Mouse (Mus musculus) myocyte (in vitro differentiated cells): Measurements from ENCODE around the gene Nhs.

Experiments
- CEBPB ChIP-seq: IDR thresholded peaks from 2 replicates; pipeline ENCODE4 v1.6.1; 2011; ENCODE audit warnings: mild to moderate bottlenecking, moderate library complexity; ENCODE audit not compliant: poor library complexity, insufficient read depth, severe bottlenecking
- E2F4 ChIP-seq: IDR thresholded peaks from one replicate; pipeline ENCODE4 v1.6.1; 2011; ENCODE audit warnings: mild to moderate bottlenecking, control low read depth, moderate library complexity; ENCODE audit not compliant: insufficient read depth
- MAX ChIP-seq: IDR thresholded peaks from one replicate; pipeline ENCODE4 v1.6.1; 2011; ENCODE audit warnings: low read depth, mild to moderate bottlenecking, control low read depth
- MYOD1 ChIP-seq, 3 experiments: IDR thresholded peaks; one replicate each; pipeline ENCODE4 v1.6.1; 2011; ENCODE audit warnings: control low read depth in 2 of 3, low read depth in 2 of 3, mild to moderate bottlenecking in 2 of 3, moderate library complexity in 1 of 3; ENCODE audit not compliant: insufficient read length in 2 of 3, control insufficient read depth in 1 of 3
- MYOG ChIP-seq, 3 experiments: IDR thresholded peaks; one replicate each; pipeline ENCODE4 v1.6.1; 2011; ENCODE audit warnings: control low read depth in 2 of 3, low read depth in 2 of 3, mild to moderate bottlenecking in 2 of 3; ENCODE audit not compliant: insufficient read length in 2 of 3, control insufficient read depth in 1 of 3, insufficient read depth in 1 of 3
- POLR2A ChIP-seq: IDR thresholded peaks from one replicate; pipeline ENCODE4 v1.6.1; 2011; ENCODE audit warnings: low read depth, mild to moderate bottlenecking, control low read depth, moderate library complexity; ENCODE audit not compliant: insufficient read length
- POLR2AphosphoS2 ChIP-seq: IDR thresholded peaks from one replicate; pipeline ENCODE4 v1.6.1; 2011; ENCODE audit warnings: low read depth, control low read depth; ENCODE audit not compliant: insufficient read length
- REST ChIP-seq: IDR thresholded peaks from one replicate; pipeline ENCODE4 v1.6.1; 2011; ENCODE audit warnings: mild to moderate bottlenecking, control low read depth, moderate library complexity; ENCODE audit not compliant: insufficient read depth, insufficient read length
- SRF ChIP-seq: IDR thresholded peaks from one replicate; pipeline ENCODE4 v1.6.1; 2011; ENCODE audit warnings: low read depth; ENCODE audit not compliant: control insufficient read depth, insufficient read length
- TCF12 ChIP-seq: IDR thresholded peaks from one replicate; pipeline ENCODE4 v1.6.1; 2011; ENCODE audit warnings: mild to moderate bottlenecking, control low read depth; ENCODE audit not compliant: poor library complexity, insufficient read depth, severe bottlenecking
- USF1 ChIP-seq: IDR thresholded peaks from one replicate; pipeline ENCODE4 v1.6.1; 2011; ENCODE audit warnings: low read depth, mild to moderate bottlenecking, control low read depth, moderate library complexity

DNA sequence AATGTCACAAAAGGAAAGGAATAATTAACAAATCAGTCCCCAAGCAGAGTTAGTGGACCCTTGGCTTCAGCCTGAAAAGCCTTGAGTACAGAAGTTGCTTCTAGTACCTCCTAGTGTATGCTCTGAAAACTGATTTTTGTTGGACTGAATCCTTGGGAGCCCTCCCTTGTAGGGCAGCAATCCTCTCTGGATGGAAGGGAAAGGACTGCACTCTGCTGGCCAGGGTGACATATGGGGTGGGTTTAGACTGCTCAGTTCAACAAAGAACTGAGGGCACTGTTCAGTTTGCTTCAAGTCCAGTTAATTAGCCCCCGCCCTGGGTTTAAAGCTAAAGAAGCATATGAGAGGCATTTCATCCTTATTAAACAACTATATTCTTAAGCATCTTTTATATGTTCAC lies 188.4 kb downstream of the Nhs start:
- TF ChIP-seq POLR2A = no peak
- no peak for TF ChIP-seq CEBPB
- TF ChIP-seq POLR2AphosphoS2 = no peak
- TF ChIP-seq TCF12 = no peak
- TF ChIP-seq SRF = no peak
- no peak for TF ChIP-seq REST
- no peak for TF ChIP-seq MYOD1 (IDR thresholded peaks at IDR 0.05; ENCODE audit: control insufficient read depth in 1 of 3, insufficient read length in 2 of 3, low read depth in 2 of 3)
- TF ChIP-seq MAX = no peak
- no peak for TF ChIP-seq USF1
- TF ChIP-seq MYOG (IDR thresholded peaks at IDR 0.05; ENCODE audit: control insufficient read depth in 1 of 3, insufficient read depth in 1 of 3, insufficient read length in 2 of 3, low read depth in 2 of 3) = no peak
- no peak for TF ChIP-seq E2F4
